Mouse (Mus musculus): Measurements from ENCODE around the gene Krtap13-1. TPM values are rescaled to one million over a fixed set of nuclear protein-coding genes. Genes with fewer than 3 reads are reported as not detected.

Gene Krtap13-1
- total RNA-seq, 2 experiments from 2014 or later: not detected

Other genes with a start within 250 kb of the Krtap13-1 start
- gene Cldn17, start 221.9 kb upstream of the Krtap13-1 start, total RNA-seq (2021): not detected
- not detected for gene Cldn8, start 165.7 kb upstream of the Krtap13-1 start, total RNA-seq (2021)
- gene Krtap24-1, start 116.6 kb upstream of the Krtap13-1 start, total RNA-seq (2021): not detected
- not detected for gene 2310079G19Rik, start 101.2 kb upstream of the Krtap13-1 start, total RNA-seq (2021)
- not detected for gene Krtap26-1, start 81.1 kb upstream of the Krtap13-1 start, total RNA-seq (2021)
- not detected for gene Krtap27-1, start 57.2 kb upstream of the Krtap13-1 start, total RNA-seq (2021)
- not detected for gene 2310061N02Rik, start 20.9 kb upstream of the Krtap13-1 start, total RNA-seq (2021)
- not detected for gene Krtap13, start 22.8 kb downstream of the Krtap13-1 start, total RNA-seq (2021)
- not detected for gene 2310034C09Rik, start 30.0 kb downstream of the Krtap13-1 start, total RNA-seq (2021)
- not detected for gene 2310057N15Rik, start 45.3 kb downstream of the Krtap13-1 start, total RNA-seq (2021)
- gene Gm5965, start 49.0 kb downstream of the Krtap13-1 start, total RNA-seq (2021): not detected
- not detected for gene Gm20741, start 83.4 kb downstream of the Krtap13-1 start, total RNA-seq (2021)
- not detected for gene Krtap15, start 91.4 kb downstream of the Krtap13-1 start, total RNA-seq (2021)
- not detected for gene Krtap14, start 97.3 kb downstream of the Krtap13-1 start, total RNA-seq (2021)
- not detected for gene Krtap19-1, start 140.5 kb downstream of the Krtap13-1 start, total RNA-seq (2021)
- gene Krtap19-2, start 145.4 kb downstream of the Krtap13-1 start, total RNA-seq (2021): not detected
- gene Krtap19-3, start 149.2 kb downstream of the Krtap13-1 start, total RNA-seq (2021): not detected
- gene Krtap19-4, start 156.2 kb downstream of the Krtap13-1 start, total RNA-seq (2021): not detected
- gene Krtap19-5, start 167.6 kb downstream of the Krtap13-1 start, total RNA-seq (2021): not detected
- not detected for gene Krtap19-9b, start 203.4 kb downstream of the Krtap13-1 start, total RNA-seq (2021)
- gene Krtap16-3, start 234.0 kb downstream of the Krtap13-1 start, total RNA-seq (2021): not detected